Mouse (Mus musculus) olfactory bulb, adult 2 months (tissue): Measurements from ENCODE around the gene Orc2. TPM values are rescaled to one million over a fixed set of nuclear protein-coding genes. Genes with fewer than 3 reads are reported as not detected.

Experiments used
- H3K27ac ChIP-seq: fragments of 200-500 bp; 2 replicates; pipeline ENCODE4 v1.5.1; 2012; ENCODE audit warnings: low read depth, low read length; ENCODE audit not compliant: insufficient read depth
- H3K4me1 ChIP-seq: fragments of 200-500 bp; 2 replicates; pipeline ENCODE4 v1.6.1; 2012; ENCODE audit warnings: low read length; ENCODE audit not compliant: control insufficient read depth, insufficient read depth
- H3K4me3 ChIP-seq: fragments of 200-500 bp; 2 replicates; pipeline ENCODE4 v1.5.1; 2012; ENCODE audit warnings: mild to moderate bottlenecking, low read depth, low read length, moderate library complexity; ENCODE audit not compliant: insufficient read depth
- CTCF ChIP-seq: fragments of 200-500 bp; IDR thresholded peaks from 2 replicates; pipeline ENCODE4 v1.5.1; 2012; ENCODE audit warnings: low read depth, mild to moderate bottlenecking, low read length, moderate library complexity; ENCODE audit not compliant: insufficient read depth
- POLR2A ChIP-seq: fragments of 200-500 bp; IDR thresholded peaks from 2 replicates; pipeline ENCODE4 v1.6.1; 2012; ENCODE audit warnings: mild to moderate bottlenecking, low read depth, low read length, moderate library complexity; ENCODE audit not compliant: insufficient read depth
- WGBS: fragments of 180-500 bp; shearing (Covaris S2); methylation state at CpG from one replicate; pipeline ENCODE4 v1.1.7; 2018; 5-methylcytosine and 5-hydroxymethylcytosine counted together
- polyA plus RNA-seq: library from polyadenylated mRNA; stranded (reverse); fragments of >200 nt; gene quantifications from 2 replicates; pipeline ENCODE4 v1.2.4, GENCODE M21; 2012; ENCODE audit warnings: low replicate concordance; ENCODE audit not compliant: missing spikeins, insufficient read depth, insufficient read length

Gene Orc2
- polyA plus RNA-seq, 1 experiment = not detected

- TF ChIP-seq POLR2A (no peak), CTCF (no peak)
- H3K4me1 ChIP-seq = peaks cover 2% of the 10 kb centered on the region; the same call in 1 of the 2 replicates
- WGBS = under 1% methylated on average over 11 of the region's 11 CpGs
- H3K27ac ChIP-seq = peak overlapping the region; percentile 59
- peak overlapping the region; percentile 85 for H3K4me3 ChIP-seq
Measured at GRCm38 (mm10) chr1:58445861-58446260, 59.0 kb downstream of the Orc2 start.

GRCm38 (mm10) chr1:58445143-58445722 lies 59.7 kb downstream of the Orc2 start, which contains the start of the genes Nif3l1 and Ppil3:
TSS of gene Nif3l1 (plus strand) at chr1:58445151.
TSS of gene Ppil3 (minus strand) at chr1:58445486.
- TF ChIP-seq CTCF (no peak), POLR2A (no peak)
- H3K4me1 ChIP-seq = peaks cover 2% of the 10 kb centered on the region; the same call in 1 of the 2 replicates
- peak within 1 kb of the TSS; percentile 85 for H3K4me3 ChIP-seq
- H3K27ac ChIP-seq = peak within 1 kb of the TSS; percentile 84
- under 1% methylated on average over 33 of the region's 33 CpGs for WGBS

GRCm38 (mm10) chr1:58444691-58445090 lies 60.2 kb downstream of the Orc2 start:
- 9% methylated on average over 10 of the region's 10 CpGs for WGBS
- no peak overlapping the region for H3K27ac ChIP-seq

GRCm38 (mm10) chr1:58424551-58424950 lies 80.4 kb downstream of the Orc2 start:
- TF ChIP-seq CTCF (no peak), POLR2A (no peak)
- no peak overlapping the region for H3K4me3 ChIP-seq
- WGBS = 94% methylated on average over 3 of the region's 3 CpGs

More at GRCm38 (mm10) chr1:58444691-58445090, 60.2 kb downstream of the Orc2 start:
- H3K4me3 ChIP-seq = peak overlapping the region; percentile 85
- H3K4me1 ChIP-seq = peaks cover 2% of the 10 kb centered on the region; the same call in 1 of the 2 replicates
- TF ChIP-seq CTCF = no peak
- no peak for TF ChIP-seq POLR2A

GRCm38 (mm10) chr1:58423371-58424248 lies 81.3 kb downstream of the Orc2 start, which contains the start of gene Clk1:
TSS of gene Clk1 (minus strand) at chr1:58424066.
- WGBS = under 1% methylated on average over 79 of the region's 79 CpGs

More at GRCm38 (mm10) chr1:58424551-58424950, 80.4 kb downstream of the Orc2 start:
- H3K4me1 ChIP-seq = peaks cover 7% of the 10 kb centered on the region
- H3K27ac ChIP-seq = no peak overlapping the region

GRCm38 (mm10) chr1:58422879-58423278 lies 82.0 kb downstream of the Orc2 start:
- TF ChIP-seq POLR2A = no peak
- no peak for TF ChIP-seq CTCF
- peak overlapping the region; percentile 99 for H3K27ac ChIP-seq
- under 1% methylated on average over 13 of the region's 13 CpGs for WGBS

More at GRCm38 (mm10) chr1:58423371-58424248, 81.3 kb downstream of the Orc2 start, which contains the start of gene Clk1:
- Histone ChIP-seq H3K4me1 (peaks cover 7% of the 10 kb centered on the region), H3K4me3 (peak within 1 kb of the TSS; percentile 93), H3K27ac (peak within 1 kb of the TSS; percentile 99)
- 0 out of 2 replicates have a peak, but pooled peaks have one; percentile 23 for TF ChIP-seq CTCF
- TF ChIP-seq POLR2A = peak; percentile 98

GRCm38 (mm10) chr1:58420961-58421360 lies 83.9 kb downstream of the Orc2 start:
- TF ChIP-seq CTCF = no peak
- no peak for TF ChIP-seq POLR2A
- H3K4me1 ChIP-seq = peaks cover 7% of the 10 kb centered on the region
- no peak overlapping the region for H3K4me3 ChIP-seq
- WGBS = 20% methylated on average over 7 of the region's 7 CpGs
- no peak overlapping the region for H3K27ac ChIP-seq

More at GRCm38 (mm10) chr1:58422879-58423278, 82.0 kb downstream of the Orc2 start:
- Histone ChIP-seq H3K4me1 (peaks cover 7% of the 10 kb centered on the region), H3K4me3 (peak overlapping the region; percentile 93)

GRCm38 (mm10) chr1:58420032-58420431 lies 84.9 kb downstream of the Orc2 start:
- H3K27ac ChIP-seq = no peak overlapping the region
- no peak overlapping the region for H3K4me3 ChIP-seq
- TF ChIP-seq CTCF (no peak), POLR2A (no peak)
- H3K4me1 ChIP-seq = peaks cover 7% of the 10 kb centered on the region
- WGBS = 31% methylated on average over 10 of the region's 10 CpGs
